Mouse (Mus musculus): ENCODE data around the gene Gm49510.

- TF ChIP-seq CTCF (IDR thresholded peaks at IDR 0.05; ENCODE audit: low read depth) (no peak), EP300 (IDR thresholded peaks at IDR 0.05; ENCODE audit: low read depth) (no peak)
Measured at GRCm38 (mm10) chr15:78927021-78927787, 27.7 kb downstream of the Gm49510 start.

All from liver, postnatal 0 days (tissue).